Mouse (Mus musculus) regulatory T cell (primary cell): ENCODE data around the gene Surf1.

Experiments used
- in situ Hi-C: fragments of 300-600 bp; cut with MboI, MseI; formaldehyde crosslinking; loops from one replicate; pipeline ENCODE4 v1.15.1; 2025; ENCODE audit warnings: high pct_unique_total_duplicates

The Surf1 gene

DNA sequence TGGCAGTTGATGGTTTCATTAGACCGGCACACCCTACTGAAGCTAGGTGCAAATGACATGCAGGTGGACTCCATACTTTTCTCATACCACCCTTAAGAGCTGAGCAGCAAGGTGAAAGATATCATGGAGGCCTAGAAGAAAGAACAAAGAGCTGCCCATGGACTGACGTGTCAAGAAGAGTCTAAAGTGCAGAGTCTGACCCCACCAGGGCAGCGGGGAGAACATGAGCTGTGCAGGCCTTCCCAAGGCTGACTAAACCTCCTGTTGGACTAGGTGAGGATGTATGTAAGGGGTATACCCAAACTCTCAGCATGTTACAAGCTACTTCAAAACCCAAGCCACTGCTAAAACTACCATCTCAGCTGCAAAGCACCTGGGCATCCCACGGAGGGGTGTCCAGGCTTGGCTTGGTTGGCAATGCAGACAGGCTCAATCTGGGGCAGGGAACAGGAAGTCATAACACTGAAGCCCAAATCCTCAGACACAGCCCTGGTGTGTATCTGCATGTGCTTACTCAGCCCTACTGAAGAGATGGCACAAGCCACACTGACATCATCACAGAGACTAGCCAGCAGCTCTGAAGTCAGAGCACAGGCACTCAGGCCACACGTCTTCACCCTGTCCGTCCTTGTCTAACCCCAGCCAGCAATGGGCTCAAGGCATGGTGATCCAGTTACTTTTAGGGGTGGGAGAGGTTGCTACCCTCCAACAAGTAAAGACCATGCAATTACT is 11.6 kb upstream of the Surf1 start:
- in situ Hi-C loops, result no loop called here

DNA sequence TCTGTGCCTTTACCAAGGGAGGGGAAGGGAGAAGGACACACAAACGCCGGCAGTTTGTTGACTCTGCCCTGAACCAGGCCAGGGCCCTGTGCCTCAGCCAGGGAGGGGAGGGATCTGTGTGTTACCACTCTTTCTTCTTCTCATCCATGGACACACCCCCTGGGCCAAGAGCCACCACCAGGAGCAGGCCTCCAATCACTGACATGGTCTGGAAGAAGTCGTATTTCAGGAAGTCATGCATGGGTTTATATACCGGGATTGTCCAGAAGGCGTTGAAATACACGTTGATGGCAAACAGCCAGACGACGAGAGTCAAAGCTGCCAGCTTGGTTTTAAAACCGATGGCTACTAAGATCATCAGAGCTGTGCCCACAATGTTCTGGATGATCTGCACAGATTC is 5.5 kb upstream of the Surf1 start:
- in situ Hi-C loops, result loop anchor here (25.0 kb wide), 1 partner anchor 1959 kb away; the partner anchor contains the start of gene Dph7

DNA sequence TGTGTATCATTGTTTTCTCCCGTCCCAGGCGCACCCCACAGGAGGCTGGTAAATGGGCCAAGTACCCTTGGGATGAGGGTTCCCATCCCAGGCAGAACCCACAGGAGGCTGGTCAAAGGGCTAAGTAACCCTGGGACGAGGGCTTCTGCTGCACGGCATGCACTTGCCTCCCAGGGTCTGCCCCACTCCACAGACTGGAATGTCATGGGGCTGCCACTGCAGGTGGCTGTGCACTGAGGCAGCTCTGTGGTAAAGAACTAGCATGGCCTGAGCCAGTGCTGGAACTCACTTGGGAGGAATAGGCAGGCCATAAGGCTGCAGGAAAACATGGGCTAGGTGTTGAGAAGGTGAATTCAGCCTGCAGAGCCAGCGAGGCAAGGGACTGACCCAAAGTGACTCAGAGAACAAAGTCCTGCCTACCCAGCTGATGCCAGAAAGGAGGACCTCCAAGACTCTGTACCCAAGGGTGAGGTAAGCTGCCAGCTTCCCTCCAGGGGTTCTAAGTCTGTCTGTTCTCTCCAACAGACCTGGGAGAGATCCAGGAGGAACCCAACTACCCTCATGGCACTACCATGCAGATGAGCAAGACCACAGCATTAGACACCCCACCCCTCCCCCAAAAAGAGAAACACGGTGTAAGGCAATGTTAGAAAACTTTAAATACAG is 4.0 kb upstream of the Surf1 start:
- in situ Hi-C loops, result loop anchor here (25.0 kb wide), 1 partner anchor 1958 kb away; the partner anchor contains the start of gene Dph7

DNA sequence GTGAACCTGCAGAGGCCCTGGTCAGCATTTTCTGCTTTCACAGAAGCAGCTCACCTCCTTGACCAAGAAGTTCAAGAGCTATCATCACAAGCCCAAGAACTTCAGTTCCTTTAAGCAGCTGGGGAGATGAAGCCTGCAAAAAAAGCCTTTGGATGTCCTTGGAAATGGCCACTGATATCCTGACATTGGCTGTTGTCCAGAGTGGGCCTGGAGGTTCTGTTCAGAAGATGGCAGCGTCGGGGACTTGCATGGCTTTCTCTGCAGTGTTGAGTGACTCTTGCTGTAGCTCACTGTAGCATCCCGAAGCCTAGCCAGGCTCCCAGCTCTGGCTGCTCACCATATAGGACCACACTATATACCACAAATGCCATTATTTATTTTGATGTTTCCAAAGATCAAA is 3.4 kb upstream of the Surf1 start:
- in situ Hi-C loops, result loop anchor here (25.0 kb wide), 1 partner anchor 1957 kb away; the partner anchor contains the start of gene Dph7

DNA sequence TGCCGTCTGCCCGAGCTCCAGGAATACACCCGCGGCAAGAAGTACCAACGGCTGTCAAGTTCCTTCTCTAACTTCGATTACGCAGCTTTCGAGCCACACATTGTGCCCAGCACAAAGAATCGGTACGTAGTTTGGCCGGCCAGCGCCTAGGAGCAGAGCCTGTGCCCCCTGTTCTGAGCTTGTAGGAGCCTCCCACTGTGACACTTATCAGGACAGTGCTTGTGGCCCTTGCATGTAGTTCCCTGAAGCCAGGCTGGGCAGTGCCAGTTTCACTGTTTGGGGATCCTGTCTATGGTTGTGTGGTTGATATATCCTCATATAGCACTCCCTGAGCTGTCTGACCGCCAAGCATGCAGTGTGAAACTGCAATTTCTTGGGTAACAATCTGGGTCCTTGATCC is 408 bp upstream of the Surf1 start:
- in situ Hi-C loops, result loop anchor here (25.0 kb wide), 1 partner anchor 1954 kb away; the partner anchor contains the start of gene Dph7

DNA sequence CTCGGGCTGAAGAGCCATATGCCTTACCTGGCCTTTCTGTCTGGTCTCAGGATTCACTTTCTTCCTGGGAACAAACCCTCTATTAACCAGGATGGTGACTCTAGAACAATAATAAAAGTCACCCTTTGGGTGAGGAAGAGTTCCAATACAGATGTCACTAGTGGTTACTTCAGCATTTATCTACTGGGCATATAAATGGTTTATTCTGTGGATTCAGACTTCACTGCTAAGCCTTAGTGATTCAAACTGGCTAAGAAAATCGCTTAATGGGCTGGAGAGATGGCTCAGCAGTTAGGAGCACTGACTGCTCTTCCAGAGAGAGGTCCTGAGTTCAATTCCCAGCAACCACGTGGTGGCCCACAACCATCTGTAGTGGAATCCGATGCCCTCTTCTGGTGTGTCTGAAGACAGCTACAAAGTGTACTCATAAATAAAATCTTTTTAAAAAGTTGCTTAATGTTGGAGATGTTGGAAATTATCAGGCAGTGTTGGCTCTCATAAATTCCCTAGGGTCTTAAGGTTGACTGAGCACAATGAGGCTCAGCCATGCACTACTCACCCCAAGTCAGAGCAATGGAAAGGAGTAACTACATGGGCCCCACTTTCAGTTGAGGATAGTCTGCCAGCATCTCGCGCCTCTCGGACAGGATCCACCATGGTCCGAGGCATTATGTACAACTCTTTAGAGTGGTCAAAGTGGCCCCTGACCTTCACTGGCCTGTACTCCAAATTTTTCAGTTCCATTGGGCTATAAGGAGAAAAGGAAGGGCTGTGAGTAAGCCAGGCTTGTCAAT is 2.0 kb downstream of the Surf1 start:
- in situ Hi-C loops, result loop anchor here (25.0 kb wide), 1 partner anchor 1952 kb away; the partner anchor contains the start of gene Dph7

DNA sequence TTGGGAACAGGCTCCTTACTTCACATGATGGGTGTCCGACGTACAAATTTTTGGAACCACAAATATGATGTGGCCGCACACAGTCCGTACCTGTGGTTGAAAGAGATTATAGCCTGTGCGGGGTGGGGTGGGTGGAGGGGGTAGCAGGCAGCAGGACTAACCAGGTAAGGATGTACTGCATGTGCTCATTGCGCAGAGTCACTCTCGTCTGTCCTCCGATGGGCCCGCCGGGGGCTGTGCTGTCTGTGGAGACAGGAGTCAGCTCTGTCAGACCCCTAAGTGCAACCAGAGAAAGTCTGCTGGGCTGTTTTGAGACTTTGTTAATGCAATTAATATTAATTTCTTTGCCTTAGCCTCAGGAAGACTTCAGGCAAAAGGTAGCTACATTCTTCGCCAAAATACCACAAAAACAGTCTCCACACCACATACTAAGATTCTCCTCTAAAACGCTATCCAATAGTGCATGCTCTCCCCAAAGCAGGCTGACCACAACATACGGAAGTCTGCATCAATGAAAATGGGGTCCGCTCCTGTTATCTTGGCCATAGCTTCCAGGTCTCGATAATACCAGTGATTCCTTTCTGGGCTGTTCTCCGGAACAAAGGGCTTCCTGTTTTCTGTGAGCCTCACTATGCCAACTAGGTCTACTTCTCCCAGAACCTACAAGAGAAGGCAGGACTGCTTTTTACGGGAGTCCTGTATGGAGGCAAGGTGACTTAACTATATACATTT is 2.7 kb downstream of the Surf1 start:
- in situ Hi-C loops, result loop anchor here (25.0 kb wide), 1 partner anchor 1951 kb away; the partner anchor contains the start of gene Dph7

DNA sequence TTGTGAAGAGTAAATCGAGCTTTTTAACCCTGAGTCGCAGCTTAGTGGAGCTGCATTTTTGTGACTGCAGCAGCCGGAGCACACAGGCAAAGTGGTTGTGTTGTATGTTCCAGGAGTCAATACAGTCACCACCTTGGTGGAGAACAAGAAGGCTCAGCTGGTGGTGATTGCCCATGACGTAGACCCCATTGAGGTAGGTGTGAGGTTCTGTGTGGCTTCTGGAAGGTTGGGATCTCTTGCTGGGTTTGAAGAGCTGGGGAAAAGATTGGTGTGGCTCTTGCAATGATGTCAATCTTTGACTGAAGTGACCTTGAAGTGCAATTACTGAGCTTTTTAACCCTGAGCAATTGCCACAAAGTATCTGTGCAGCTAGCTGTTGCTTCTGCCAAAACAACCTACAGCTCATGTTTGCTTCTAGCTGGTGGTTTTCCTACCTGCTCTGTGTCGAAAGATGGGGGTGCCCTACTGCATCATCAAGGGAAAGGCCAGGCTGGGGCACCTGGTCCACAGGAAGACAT is 4.0 kb downstream of the Surf1 start:
- in situ Hi-C loops, result loop anchor here (25.0 kb wide), 1 partner anchor 1950 kb away; the partner anchor contains the start of gene Dph7

DNA sequence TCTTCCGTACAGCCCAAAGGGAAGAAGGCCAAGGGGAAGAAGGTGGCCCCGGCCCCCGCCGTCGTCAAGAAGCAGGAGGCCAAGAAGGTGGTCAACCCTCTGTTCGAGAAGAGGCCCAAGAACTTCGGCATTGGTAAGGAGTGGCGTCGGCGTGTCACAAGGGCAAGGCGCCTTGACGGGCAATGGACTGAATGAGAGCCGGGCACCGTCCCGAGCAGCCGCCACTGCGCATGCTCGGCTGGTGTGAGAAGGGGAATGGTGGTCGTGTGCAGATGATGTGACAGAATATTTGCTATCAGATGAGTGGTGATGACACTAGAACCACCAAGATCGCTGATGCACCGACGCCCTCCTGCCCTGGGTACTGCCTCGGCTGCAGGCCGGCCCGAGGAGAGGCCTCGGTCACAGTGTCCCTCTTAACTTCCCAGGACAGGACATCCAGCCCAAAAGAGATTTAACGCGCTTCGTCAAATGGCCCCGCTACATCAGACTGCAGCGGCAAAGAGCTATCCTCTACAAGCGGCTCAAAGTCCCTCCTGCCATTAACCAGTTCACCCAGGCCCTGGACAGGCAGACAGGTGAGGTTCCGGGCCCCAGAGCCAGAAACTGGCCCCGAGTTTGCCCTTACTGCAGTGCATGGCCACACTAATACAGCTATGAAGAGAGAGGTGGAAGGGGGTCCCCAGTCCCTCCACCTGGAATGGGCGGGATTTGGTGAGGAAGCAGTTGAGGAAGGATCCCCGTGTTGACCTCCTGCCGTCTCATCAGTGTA is 5.2 kb downstream of the Surf1 start:
- in situ Hi-C loops, result loop anchor here (25.0 kb wide), 1 partner anchor 1949 kb away; the partner anchor contains the start of gene Dph7

DNA sequence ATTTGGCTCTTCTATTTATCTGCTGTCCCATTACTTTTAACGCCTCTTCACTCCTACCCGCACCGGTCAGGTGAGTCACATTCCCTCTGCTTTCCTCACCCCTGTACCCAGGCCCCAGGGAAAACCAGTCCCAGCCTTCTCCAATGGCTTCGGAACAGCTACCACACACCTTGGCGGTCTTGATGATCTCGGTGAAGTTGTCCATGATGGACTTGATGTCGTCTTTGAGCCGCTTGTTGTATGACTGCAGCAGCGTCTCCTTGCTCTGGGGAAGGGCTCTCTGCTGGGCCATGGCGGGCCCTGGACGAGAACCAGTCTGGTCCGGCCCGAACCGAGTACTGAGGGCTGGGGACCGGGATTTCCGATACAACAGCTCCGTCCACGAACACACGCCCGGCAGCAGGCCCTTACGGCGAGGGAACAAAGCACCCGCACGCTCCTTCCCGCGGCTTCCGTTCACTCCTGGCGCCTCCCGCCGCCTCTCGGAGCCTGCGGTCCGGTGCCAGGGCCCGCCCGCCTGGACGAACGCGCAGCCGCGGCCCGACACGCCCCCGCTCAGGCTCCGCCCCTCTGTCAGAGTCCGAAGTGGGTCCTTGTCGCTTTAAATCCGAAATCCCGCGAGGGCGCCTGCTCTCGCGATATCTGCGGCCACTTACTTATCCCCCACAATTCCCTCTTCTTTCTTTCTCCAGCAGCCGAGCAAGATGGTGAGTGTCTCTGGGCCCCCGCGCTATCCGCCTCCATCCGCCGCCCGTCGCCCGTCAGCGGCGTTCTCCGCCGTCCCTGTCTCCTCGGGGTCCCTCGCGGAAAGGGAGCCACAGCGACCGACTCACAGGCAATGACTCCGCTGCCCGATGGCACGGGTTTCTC is 6.0 kb downstream of the Surf1 start, which contains the start of the genes Med22 and Rpl7a:
TSS of gene Med22 (minus strand) at position 554 of the 870 bp plus-strand sequence.
TSS of gene Rpl7a (plus strand) at position 641 of the 870 bp plus-strand sequence.
- in situ Hi-C loops, result loop anchor here (25.0 kb wide), 1 partner anchor 1948 kb away; the partner anchor contains the start of gene Dph7

DNA sequence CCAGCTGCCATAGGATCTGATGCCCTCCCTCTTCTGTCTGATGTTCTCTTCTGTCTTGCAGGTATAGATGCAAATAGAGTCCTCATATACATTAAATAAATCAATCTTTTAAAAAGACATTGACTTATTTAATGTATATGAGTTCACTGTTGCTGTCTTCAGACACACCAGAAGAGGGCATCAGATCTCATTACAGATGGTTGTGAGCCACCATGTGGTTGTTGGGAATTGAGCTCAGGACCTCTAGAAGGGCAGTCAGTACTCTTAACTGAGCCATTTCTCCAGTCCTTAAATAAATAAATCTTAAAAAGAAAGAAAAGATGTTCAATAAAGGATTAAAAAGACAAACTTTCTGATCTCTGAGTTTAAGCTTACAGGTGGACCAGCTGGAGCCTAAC is 6.9 kb downstream of the Surf1 start:
- in situ Hi-C loops, result loop anchor here (5.0 to 25.0 kb wide), 4 partner anchors 425 to 1947 kb away; partner anchors contain the start of genes Dph7, Rnf224, Sec16a and Slc34a3

DNA sequence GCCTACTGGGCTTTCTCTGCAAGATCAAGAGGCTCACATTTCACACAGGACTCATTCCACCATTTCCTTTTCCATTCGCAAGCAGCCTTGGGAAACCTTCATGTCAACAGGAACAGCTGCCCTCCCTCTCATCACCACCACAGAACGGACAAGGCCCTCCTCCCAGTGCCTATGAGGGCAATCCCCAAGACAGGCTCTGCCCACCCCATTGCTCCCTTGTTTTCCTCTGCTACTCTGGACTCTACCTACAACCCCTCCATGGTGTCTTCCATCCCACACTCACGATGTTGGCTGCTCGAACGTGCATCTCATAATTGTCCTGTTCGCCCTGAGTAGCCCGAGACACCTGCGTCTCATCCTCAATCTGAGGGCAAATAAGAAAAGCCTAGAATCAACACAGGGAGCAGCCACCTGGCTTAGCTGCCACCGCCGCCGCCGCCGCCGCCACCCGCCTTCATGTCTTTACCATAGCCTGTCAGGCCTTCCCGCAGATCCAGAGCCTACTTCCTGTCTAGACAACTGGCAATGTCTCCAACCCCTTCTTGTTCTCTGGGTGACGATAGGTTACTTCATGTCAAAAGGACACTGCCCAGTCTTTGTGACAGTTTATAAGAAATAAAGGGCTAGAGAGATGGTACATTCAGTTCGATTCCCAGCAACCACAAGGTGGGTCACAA is 7.5 kb downstream of the Surf1 start:
- in situ Hi-C loops, result loop anchor here (5.0 to 25.0 kb wide), 4 partner anchors 424 to 1947 kb away; partner anchors contain the start of genes Dph7, Rnf224, Sec16a and Slc34a3

DNA sequence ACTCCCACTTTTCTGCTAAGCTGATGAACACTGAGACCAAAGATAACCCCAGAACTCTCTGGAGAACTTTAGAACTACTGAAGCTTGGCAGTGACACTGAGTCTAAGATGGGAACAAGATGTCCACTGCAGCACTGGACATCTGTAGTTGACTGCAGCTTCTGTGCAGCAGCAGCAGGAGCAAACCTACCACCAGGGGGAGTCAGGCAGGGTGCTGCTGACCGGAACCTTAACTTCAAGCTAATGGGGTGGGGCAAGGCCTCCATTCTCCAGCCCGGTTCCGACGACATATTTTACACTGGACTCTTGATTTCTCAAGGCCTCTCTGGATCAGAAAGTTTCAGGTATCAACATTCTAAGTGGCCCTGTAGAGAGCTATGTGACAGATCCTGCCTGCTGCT is 9.2 kb downstream of the Surf1 start:
- in situ Hi-C loops, result loop anchor here (5.0 to 25.0 kb wide), 4 partner anchors 422 to 1945 kb away; partner anchors contain the start of genes Dph7, Rnf224, Sec16a and Slc34a3

DNA sequence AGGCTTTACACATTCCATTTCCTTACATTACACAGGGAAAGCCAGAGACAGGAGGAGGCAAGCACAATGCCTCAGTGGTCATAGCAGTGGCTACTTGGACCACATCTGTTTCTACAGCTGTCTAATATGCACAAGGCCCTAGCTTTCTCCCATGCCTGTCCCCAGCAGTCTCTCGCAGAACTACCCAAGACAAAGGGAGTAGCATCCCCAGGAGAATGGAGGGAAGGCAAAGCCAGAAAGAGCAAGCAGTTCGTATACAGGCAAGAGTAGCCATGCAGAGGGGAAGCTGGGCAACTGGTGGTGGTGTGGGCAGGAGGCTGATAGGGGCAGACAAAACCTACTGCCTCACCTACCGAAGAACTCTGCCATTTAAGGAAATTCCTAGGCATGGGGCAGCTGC is 9.9 kb downstream of the Surf1 start:
- in situ Hi-C loops, result loop anchor here (5.0 to 25.0 kb wide), 4 partner anchors 422 to 1944 kb away; partner anchors contain the start of genes Dph7, Rnf224, Sec16a and Slc34a3

DNA sequence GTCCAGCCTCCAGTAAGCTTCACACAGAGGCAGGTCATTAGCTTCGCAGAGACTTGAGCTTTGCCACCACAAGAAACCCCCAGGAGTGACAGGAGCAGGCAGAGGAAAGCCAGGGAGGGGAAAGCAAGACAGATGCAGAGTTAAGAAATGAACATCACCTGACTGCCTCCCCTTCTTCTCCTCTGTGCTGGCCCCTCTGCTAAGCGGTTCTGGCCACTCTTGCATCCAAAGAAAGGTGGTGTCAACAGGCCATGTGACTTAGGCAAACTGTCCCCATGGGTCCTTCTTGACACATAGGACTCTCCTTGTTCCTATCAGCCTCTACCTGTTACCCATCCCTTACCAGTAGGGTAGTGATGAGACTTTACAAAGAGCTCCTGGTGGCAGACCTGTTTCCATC is 10.4 kb downstream of the Surf1 start:
- in situ Hi-C loops, result loop anchor here (5.0 to 25.0 kb wide), 4 partner anchors 421 to 1944 kb away; partner anchors contain the start of genes Dph7, Rnf224, Sec16a and Slc34a3

DNA sequence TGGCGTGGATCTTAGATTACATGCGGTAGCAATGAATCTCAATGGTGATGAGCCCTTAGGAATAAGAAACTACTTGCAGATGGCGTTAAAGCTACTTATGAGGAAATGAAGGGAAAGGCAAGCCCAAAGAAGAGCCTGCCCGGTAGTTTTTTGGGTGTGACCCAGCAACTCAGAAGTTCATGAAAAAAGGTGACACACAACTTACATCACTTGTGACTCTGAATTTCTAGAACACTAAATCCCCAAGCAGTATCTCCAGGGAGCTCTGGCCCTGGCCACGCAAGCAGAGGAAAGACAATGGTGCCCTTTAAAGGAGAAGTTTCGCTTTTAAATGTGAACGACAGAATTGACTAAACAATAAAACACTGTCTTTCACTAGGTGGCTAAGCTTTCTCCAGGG is 13.0 kb downstream of the Surf1 start:
- in situ Hi-C loops, result loop anchor here (5.0 to 25.0 kb wide), 4 partner anchors 419 to 1941 kb away; partner anchors contain the start of genes Dph7, Entr1, Pmpca and Rnf224

DNA sequence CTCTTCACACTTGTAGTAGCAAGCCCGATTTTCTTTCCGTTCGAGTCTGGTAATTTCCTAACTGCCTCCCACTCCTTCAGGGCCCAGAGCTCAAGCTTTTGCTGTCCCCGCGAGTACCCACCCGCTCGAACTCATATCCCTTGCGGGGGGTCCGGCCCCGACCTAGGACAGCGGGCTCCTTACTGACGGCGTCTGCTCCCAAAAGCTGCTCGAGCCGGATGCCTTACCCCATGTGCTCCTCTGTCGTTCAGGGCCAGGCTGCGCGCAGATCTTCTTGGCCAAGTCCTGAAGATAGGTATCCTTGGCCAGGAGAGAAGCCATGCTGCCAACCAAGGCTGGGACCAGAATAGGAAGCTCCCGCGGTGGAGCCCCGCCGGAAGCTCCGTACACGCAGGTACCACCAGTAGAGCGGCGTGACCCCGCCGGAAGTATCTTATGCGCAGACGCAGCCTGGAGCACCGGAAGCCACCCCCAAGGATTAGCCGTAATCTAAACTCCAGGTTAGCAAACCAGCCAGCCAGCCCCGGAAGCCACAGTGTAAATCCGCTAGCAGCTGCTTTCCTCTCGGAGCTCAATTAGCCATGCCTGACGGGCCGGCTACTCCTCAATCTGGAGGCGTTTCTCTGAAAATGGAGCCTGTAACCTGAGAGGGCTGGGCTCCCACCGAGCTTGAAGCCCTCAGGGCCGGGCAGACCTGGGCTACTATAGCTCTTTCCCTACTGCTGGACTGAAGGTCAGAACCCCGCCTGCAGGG is 13.7 kb downstream of the Surf1 start, which contains the start of gene Surf6:
TSS of gene Surf6 (minus strand) at position 413 of the 754 bp plus-strand sequence.
- in situ Hi-C loops, result loop anchor here (5.0 to 25.0 kb wide), 4 partner anchors 418 to 1940 kb away; partner anchors contain the start of genes Dph7, Entr1, Pmpca and Rnf224
